Mouse (Mus musculus) forebrain, embryonic 14.5 days (tissue): ENCODE measurements around the gene Hoxa7. TPM values are rescaled to one million over a fixed set of nuclear protein-coding genes. Genes with fewer than 3 reads are reported as not detected.

Source experiments
- ATAC-seq: fragments of 200-750 bp; cut with Nextera tagmentation; 2 replicates; pipeline ENCODE4 v1.8.0; 2017; ENCODE audit warnings: mild to moderate bottlenecking, moderate library complexity
- DNase-seq: peaks from one replicate; pipeline ENCODE4 v3.0.0-alpha.2; 2015; ENCODE audit warnings: low spot score
- H3K27ac ChIP-seq: fragments of 300-500 bp; sonication (generic); 2 replicates; pipeline ENCODE4 v1.5.1; 2014; ENCODE audit warnings: low read depth, mild to moderate bottlenecking, control low read depth, low read length, moderate library complexity
- H3K27me3 ChIP-seq: fragments of 300-500 bp; sonication (generic); replicated peaks from 2 replicates; pipeline ENCODE4 v1.6.1; 2014; ENCODE audit warnings: low read length, control low read depth, mixed read lengths; ENCODE audit not compliant: control insufficient read depth, insufficient read depth
- H3K36me3 ChIP-seq: fragments of 300-500 bp; sonication (generic); 2 replicates; pipeline ENCODE4 v1.6.1; 2014; ENCODE audit warnings: low read length, control low read depth; ENCODE audit not compliant: control insufficient read depth, insufficient read depth
- H3K4me1 ChIP-seq: fragments of 300-500 bp; sonication (generic); 2 replicates; pipeline ENCODE4 v1.6.1; 2014; ENCODE audit warnings: antibody characterized with exemption, low read length, control low read depth; ENCODE audit not compliant: control insufficient read depth, insufficient read depth
- H3K4me2 ChIP-seq: fragments of 300-500 bp; sonication (generic); 2 replicates; pipeline ENCODE4 v1.6.1; 2014; ENCODE audit warnings: mild to moderate bottlenecking, control low read depth, low read length
- H3K4me3 ChIP-seq: fragments of 300-500 bp; sonication (generic); 2 replicates; pipeline ENCODE4 v1.5.1; 2014; ENCODE audit warnings: low read depth, low read length, control low read depth
- H3K9ac ChIP-seq: fragments of 300-500 bp; sonication (generic); 2 replicates; pipeline ENCODE4 v1.6.1; 2014; ENCODE audit warnings: mild to moderate bottlenecking, low read length, control low read depth, moderate library complexity
- H3K9me3 ChIP-seq: fragments of 300-500 bp; sonication (generic); replicated peaks from 2 replicates; pipeline ENCODE4 v1.6.1; 2016; ENCODE audit warnings: low read length, control low read depth, mixed read lengths; ENCODE audit not compliant: control insufficient read depth
- WGBS: fragments of 180-500 bp; shearing (Covaris S2); extraction: QIAGEN DNeasy Blood & Tissue Kit; methylation state at CpG from one replicate; pipeline ENCODE4 v1.1.7; 2014; 5-methylcytosine and 5-hydroxymethylcytosine counted together
- polyA plus RNA-seq: library from polyadenylated mRNA; unstranded; fragments of >200 nt; fragmentation: Nextera tagmentation; extraction: Ambion mirVana; gene quantifications from 2 replicates; pipeline ENCODE4 v1.2.1, GENCODE M21; 2014

The Hoxa7 gene
- polyA plus RNA-seq, 1 experiment from 2014 or later: not detected

- Histone ChIP-seq H3K9me3 (no peaks in the 10 kb centered on the region), H3K4me1 (no peaks in the 10 kb centered on the region), H3K4me2 (no peak overlapping the region), H3K27ac (no peak overlapping the region), H3K9ac (no peak overlapping the region), H3K4me3 (no peak overlapping the region), H3K36me3 (no peaks in the 10 kb centered on the region), H3K27me3 (peaks cover 99% of the 10 kb centered on the region)
- ATAC-seq (no peak), DNase-seq (no peak)
- WGBS: 9% methylated on average over 3 of the region's 3 CpGs
Measured at GRCm38 (mm10) chr6:52185834-52186233, 35.8 kb downstream of the Hoxa7 start.

DNA sequence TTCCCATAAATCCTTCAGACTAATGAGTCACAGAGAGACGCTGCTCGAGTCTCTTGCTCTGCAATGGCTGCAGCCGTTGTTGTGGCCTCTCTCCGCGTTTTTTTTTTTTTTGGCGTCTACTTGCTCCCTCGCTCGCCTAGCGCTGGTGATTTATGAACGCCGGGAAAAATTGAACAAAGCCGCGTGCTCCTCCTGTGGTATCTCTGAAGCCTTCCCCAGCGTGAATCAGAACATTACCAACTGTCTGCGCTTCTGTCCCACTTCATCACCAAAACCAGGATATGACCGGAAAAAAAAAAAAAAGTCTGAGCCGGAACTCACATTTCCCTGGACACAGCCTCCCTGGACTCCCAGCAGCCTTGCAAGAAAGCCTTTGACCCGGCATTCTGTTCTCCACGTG lies 36.4 kb downstream of the Hoxa7 start:
- DNase-seq (no peak), ATAC-seq (no peak)
- Histone ChIP-seq H3K4me3 (no peak overlapping the region), H3K4me1 (no peaks in the 10 kb centered on the region), H3K27ac (no peak overlapping the region), H3K4me2 (no peak overlapping the region), H3K36me3 (no peaks in the 10 kb centered on the region), H3K9me3 (no peaks in the 10 kb centered on the region), H3K9ac (no peak overlapping the region), H3K27me3 (peaks cover 99% of the 10 kb centered on the region)
- WGBS: 1% methylated on average over 19 of the region's 19 CpGs

DNA sequence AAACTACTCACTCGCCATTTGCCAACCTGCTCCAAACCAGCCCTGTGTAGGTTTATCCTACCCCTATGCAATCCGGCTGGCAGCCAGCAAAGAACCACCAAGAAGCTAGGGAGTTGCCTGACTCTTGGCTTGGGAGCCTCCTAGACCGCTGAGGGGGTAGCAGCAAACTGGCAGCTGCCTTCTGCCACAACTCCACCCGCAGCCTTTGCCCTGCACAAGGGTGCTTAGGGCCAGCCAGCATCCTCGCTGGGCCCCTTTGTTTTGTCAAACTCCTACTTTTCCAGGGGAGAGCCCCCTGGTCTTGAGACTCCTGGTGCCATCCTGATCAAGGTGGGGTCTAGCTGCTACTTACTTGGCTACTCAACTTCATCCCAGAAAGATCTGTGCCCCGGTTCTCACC lies 37.0 kb downstream of the Hoxa7 start:
- Histone ChIP-seq H3K9ac (no peak overlapping the region), H3K27ac (no peak overlapping the region), H3K4me3 (no peak overlapping the region), H3K36me3 (no peaks in the 10 kb centered on the region), H3K4me2 (no peak overlapping the region), H3K27me3 (peaks cover 99% of the 10 kb centered on the region), H3K4me1 (no peaks in the 10 kb centered on the region), H3K9me3 (no peaks in the 10 kb centered on the region)
- ATAC-seq (no peak), DNase-seq (no peak)
- under 1% methylated on average over 6 of the region's 6 CpGs for WGBS

DNA sequence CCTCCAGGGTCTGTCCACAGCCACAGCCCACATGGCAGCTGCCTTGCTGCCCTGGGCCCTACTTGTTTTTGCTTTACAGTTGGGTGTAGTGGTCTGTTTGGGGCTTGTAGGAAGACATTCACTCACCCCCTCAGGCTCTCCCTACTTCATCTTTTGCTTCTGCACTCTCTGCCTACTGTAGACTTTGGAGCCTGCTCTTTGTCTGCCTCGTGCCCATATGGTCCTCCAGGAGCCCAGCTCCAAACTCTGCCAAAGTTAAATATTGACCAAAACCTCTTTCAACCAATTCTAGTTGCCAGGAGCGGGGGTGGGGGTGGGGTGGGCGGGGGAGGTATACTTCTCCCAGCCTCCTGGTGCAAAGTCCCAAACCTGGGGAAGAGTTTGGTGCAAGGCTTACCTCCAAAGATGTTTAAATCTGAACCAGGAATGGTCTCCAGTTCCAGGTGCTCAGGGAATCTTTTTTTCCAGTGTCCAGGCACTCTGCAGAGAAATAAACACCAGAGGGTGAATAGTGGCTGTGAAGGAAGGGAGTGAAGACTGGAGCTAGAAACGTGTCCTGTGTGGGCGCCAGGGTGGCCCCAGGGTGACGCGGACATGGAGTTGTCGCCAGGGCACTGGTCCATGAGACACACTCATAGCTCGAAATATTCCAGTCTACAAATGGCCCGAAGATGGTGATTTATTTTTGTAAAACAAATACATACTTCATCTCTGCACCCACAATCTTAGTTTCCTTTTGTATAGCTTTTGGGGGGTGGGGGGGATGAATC lies 38.2 kb downstream of the Hoxa7 start:
- WGBS: 4% methylated on average over 10 of the region's 10 CpGs
- Histone ChIP-seq H3K9me3 (no peaks in the 10 kb centered on the region), H3K9ac (no peak overlapping the region), H3K27me3 (peaks cover 100% of the 10 kb centered on the region), H3K4me2 (no peak overlapping the region), H3K27ac (no peak overlapping the region), H3K4me1 (no peaks in the 10 kb centered on the region), H3K4me3 (no peak overlapping the region), H3K36me3 (no peaks in the 10 kb centered on the region)
- no peak for ATAC-seq
- DNase-seq: no peak

GRCm38 (mm10) chr6:52182793-52183192 lies 38.9 kb downstream of the Hoxa7 start:
- H3K9ac ChIP-seq: no peak overlapping the region
- ATAC-seq: no peak
- no peak for DNase-seq
- H3K4me2 ChIP-seq: no peak overlapping the region
- 5% methylated on average over 1 of the region's 1 CpGs for WGBS
- H3K4me1 ChIP-seq: no peaks in the 10 kb centered on the region
- H3K27me3 ChIP-seq: peaks cover 100% of the 10 kb centered on the region
- no peaks in the 10 kb centered on the region for H3K9me3 ChIP-seq
- H3K27ac ChIP-seq: no peak overlapping the region
- no peaks in the 10 kb centered on the region for H3K36me3 ChIP-seq
- H3K4me3 ChIP-seq: no peak overlapping the region

- no peak for ATAC-seq
Measured at GRCm38 (mm10) chr6:52182030-52182429, 39.6 kb downstream of the Hoxa7 start.

DNA sequence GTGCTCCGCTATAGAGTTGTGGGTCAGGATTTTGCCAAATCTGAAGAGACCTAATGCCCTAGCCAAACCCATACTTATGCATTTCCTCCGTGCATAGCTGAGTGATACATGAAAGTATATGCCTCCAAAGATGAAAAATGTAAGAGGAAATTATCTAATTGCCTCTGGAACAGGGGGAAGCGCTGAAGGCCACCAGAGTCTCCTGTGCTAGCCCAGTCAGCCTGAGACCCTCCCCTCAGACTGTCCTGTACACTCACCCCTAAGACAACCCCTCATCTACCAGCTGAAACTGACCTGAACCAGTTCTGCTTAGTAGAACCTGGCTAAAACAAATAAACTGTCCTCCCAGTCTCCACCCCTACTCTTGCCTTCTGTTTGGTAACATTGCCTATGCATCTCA lies 40.9 kb downstream of the Hoxa7 start:
- Histone ChIP-seq H3K9ac (no peak overlapping the region), H3K4me3 (no peak overlapping the region), H3K27me3 (peaks cover 100% of the 10 kb centered on the region), H3K36me3 (no peaks in the 10 kb centered on the region), H3K9me3 (no peaks in the 10 kb centered on the region), H3K4me1 (no peaks in the 10 kb centered on the region), H3K4me2 (no peak overlapping the region), H3K27ac (no peak overlapping the region)
- ATAC-seq (no peak), DNase-seq (no peak)
- WGBS: 3% methylated on average over 3 of the region's 3 CpGs

More at GRCm38 (mm10) chr6:52182030-52182429, 39.6 kb downstream of the Hoxa7 start:
- no peak overlapping the region for H3K27ac ChIP-seq
- no peak for DNase-seq
- no peaks in the 10 kb centered on the region for H3K4me1 ChIP-seq
- H3K27me3 ChIP-seq: peaks cover 100% of the 10 kb centered on the region
- no peak overlapping the region for H3K4me2 ChIP-seq
- H3K9me3 ChIP-seq: no peaks in the 10 kb centered on the region
- H3K36me3 ChIP-seq: no peaks in the 10 kb centered on the region
- H3K9ac ChIP-seq: no peak overlapping the region
- no peak overlapping the region for H3K4me3 ChIP-seq
- WGBS: 7% methylated on average over 2 of the region's 2 CpGs

GRCm38 (mm10) chr6:52180213-52180710 lies 41.4 kb downstream of the Hoxa7 start:
- Histone ChIP-seq H3K9me3 (no peaks in the 10 kb centered on the region), H3K27ac (no peak overlapping the region), H3K27me3 (peaks cover 100% of the 10 kb centered on the region), H3K4me1 (no peaks in the 10 kb centered on the region), H3K4me2 (no peak overlapping the region), H3K36me3 (no peaks in the 10 kb centered on the region), H3K9ac (no peak overlapping the region), H3K4me3 (no peak overlapping the region)
- WGBS: 1% methylated on average over 11 of the region's 11 CpGs
- DNase-seq: no peak
- no peak for ATAC-seq

- WGBS: 1% methylated on average over 10 of the region's 10 CpGs
- no peak for DNase-seq
- no peak overlapping the region for H3K4me2 ChIP-seq
Measured at GRCm38 (mm10) chr6:52179690-52180089, 42.0 kb downstream of the Hoxa7 start.

More at GRCm38 (mm10) chr6:52179690-52180089, 42.0 kb downstream of the Hoxa7 start:
- peaks cover 100% of the 10 kb centered on the region for H3K27me3 ChIP-seq
- no peaks in the 10 kb centered on the region for H3K9me3 ChIP-seq
- no peak overlapping the region for H3K9ac ChIP-seq
- no peak overlapping the region for H3K27ac ChIP-seq
- H3K4me3 ChIP-seq: no peak overlapping the region
- H3K4me1 ChIP-seq: no peaks in the 10 kb centered on the region
- no peak for ATAC-seq
- H3K36me3 ChIP-seq: no peaks in the 10 kb centered on the region
